Mouse (Mus musculus) testis, postnatal 14 days (tissue): ENCODE data around the gene Lypd6.

Experiments used
- DNase-seq: peaks from one replicate; pipeline ENCODE4 v3.0.0; 2021; ENCODE audit warnings: low spot score

Lypd6 gene

DNA sequence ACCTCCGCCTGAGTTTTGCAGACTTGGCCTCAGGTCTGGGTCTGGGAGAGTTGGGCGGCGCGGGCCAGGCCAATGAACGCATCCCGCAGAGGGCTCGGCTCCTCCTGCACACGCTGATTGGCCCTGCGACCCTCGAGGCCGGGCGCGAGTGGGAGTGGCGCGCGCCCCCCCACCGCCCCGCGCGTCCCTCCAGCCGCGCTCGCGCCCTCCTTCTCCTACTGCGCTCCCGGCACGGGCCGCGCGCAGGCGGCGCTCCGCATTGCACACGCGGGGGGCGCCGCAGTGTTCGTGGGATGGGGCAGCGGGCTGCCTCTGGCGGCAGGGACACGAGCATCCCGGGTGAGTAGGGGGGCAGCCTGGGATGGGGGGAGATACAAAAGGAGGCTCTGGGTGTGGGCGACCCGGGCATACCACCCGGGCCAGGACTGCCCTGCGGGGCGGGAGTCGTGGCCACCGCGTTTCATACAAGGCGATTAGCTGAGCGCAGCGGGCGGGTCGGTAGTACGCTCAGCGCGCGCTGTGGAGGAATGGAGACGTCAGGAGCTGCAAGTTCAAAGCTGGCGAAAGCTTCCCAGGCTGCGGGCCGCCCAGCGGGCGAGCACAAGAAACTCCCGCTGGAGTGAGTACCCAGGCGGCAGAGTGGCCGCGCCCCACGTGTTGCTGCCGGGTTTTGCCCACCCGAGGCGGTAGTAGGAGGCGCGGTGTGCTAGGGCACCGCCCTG is at the start of gene Lypd6:
Gene Lypd6 (plus strand): TSS at position 184 of the 722 bp plus-strand sequence.
- DNase-seq, result peak; percentile 68

DNA sequence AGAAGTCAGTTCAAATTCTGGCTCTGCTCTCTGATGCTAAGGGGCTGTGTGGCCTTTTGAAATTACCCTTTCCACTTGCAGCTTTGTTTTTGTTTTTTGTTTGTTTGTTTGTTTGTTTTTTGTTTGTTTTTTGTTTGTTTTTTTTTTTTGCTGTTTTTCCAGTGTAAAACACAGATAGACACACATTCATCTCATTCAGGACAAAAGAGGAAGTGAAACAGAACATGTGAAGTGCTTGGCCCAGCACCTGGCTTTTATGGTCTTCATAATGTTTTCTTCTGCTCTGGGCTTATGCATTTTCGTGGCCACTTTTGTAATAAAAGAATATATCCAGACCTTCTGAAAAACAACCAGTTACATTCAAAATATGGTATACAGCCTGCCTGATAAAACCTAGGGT is 46.8 kb upstream of the Lypd6 start:
- no peak for DNase-seq

DNA sequence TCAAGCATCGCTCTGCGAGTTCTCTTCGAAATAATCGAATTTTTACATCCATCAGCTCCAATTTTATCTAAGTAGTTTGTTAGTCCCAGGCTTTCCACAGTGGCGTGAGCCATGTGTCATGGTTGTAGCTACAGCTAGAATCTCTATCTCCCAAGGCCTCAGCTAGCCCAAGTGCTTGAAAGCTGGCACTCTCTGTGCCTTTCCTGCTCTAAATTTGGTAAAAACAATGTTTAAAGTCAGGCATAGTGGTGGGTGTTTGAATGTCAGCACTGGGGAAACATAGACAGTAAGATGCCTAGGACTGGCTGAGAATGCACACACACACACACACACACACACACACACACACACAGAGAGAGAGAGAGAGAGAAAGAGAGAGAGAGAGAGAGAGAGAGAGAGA is 40.7 kb upstream of the Lypd6 start:
- no peak for DNase-seq

DNA sequence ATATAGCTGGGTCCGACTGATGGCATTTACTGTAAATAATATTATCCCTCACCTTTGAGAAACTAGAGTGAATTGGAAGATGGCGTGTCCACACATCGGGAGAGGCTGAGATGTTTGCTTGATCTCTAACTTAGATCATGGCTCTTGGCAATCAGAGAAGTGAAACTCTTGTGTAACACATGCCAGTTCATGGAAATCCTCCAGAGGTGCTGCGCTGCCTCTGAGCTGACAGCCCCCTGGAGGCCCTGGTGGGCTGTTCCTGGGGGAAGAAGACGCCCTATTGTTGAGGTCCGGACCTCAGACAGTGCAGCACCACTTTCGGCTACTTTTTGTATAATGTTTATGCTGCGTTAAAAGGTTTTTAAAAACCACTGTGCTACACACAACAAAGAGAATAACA is 37.3 kb upstream of the Lypd6 start:
- no peak for DNase-seq

DNA sequence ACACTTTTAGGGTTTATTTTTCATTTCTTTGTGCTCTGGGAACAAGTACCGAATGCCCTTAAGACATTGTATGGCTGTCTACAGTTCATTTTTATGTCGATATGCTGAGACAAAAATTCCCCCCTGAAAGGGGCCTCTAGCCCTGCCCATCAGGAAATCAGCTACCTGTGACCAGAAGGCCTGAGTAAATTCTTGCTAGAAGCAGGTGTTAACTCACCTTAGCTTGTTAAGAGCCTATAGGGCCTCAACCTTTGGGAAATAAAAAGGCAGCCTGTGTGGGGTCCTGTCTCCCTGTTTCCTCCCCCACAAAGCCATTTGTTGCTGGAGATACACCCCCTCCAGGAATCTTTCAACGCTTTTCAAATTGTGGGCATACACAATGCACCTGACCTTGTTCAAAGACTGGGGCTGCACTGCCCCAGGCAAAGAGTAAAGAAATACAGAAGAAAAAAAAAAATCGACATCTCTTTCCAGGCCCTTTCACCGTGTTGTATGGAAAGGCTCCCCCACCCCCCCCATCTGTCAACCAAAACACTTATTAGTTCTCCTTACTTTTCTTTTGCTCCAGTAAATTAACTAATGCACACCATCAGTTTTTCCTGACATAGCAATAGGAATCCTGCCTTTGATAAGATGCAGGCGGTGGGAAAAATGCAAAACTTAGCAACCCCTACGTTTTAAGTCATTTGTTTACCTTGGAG is 21.9 kb upstream of the Lypd6 start:
- DNase-seq, result no peak

DNA sequence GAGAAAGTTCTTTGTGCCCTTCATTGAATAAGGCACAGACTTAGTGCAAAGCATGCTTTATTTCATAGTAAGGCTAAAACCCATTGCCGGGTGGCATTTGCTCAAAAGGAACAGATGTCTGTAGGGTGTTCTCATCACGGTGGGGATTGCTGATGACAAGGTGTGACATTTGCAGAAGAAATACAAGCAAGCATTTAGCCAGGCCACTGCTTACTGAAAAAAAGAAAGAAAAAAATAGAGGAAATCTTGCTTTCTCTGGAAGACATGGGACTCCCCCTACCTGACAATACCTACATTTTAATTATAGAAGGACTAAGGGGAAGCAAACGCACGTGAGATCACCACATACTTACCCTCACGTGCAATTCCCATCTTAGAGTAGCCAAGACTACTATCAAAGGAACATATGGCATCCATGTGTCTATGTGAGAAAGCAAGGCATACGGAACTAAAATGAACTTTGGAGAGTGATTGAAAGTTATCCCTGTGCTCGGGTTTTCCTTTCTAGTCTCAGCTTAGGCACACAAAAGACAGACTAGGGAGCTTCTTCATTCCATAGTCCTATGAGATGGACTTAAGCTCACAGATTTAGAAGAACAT is 21.3 kb upstream of the Lypd6 start:
- DNase-seq, result no peak

DNA sequence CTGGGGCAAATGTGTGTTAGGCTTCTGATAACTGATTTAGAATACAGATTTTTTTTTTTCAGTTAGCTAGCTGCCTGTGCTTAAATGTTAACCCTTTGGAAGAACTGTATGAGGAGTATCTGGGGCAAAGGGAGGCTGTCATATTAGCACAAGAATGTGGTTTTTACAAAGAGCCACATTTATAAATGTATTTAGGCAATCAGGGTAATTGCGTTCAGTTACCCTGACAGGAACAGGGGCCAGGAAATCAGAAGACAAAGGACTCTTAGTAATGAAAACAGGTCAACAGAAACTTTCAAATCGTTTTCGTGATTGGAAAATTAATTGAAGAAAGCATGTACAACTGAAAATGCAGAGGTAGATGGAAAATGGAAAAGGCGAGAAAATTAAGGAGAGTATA is 20.4 kb upstream of the Lypd6 start:
- DNase-seq, result no peak

DNA sequence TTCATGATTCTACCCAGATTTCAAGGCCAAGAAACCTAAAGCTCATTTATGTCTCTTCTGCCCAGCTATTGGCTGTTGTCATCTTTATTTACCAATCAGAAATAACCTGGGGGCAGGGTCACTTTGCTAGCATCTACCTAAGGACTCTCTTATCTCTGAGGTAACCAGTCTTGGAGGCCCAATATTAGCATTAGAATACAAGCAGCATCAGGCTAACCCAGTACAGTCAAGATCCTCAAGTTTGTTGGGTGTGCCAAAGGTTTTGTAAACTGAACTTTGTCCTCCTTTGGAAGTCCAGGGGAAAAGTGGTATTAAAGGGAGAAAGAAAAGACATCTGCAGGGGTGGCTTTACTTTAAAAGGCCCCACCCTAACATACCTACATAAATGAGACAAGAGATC is 17.8 kb upstream of the Lypd6 start:
- DNase-seq, result no peak

DNA sequence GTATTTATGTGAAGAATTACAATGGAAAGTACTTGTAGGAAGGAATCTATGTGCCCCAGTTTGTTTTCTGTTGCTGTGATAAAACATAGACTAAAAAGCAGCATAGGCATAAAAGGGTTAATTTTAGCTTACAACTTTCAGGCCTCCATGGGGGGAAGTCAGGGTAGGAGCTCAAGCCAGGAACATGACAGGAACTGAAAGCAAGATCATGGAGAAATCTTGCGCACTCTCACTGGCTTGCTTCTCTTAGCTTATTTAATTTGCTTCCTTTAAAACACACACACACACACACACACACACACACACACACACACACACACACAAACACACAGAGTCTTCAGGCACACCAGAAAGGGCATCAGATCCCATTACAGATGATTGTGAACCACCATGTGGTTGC is 12.3 kb upstream of the Lypd6 start:
- no peak for DNase-seq

DNA sequence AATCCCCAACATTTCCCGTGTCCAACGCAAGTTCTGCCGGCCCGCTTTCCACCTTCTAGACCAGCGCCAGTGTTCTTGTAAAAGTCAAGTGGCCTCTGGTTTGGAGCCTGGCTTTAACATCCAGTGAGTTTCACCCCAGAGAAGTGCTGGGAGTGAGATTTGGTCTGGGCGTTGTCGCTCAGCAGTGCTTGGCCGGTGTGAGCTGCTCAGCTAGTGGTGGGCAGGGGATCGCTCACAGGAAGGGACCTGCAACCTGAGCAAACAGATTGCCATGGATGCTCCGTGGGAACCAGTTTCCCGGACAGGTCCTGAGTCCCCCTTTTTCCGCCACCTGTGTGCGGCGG is 355 bp upstream of the Lypd6 start:
- DNase-seq, result no peak

DNA sequence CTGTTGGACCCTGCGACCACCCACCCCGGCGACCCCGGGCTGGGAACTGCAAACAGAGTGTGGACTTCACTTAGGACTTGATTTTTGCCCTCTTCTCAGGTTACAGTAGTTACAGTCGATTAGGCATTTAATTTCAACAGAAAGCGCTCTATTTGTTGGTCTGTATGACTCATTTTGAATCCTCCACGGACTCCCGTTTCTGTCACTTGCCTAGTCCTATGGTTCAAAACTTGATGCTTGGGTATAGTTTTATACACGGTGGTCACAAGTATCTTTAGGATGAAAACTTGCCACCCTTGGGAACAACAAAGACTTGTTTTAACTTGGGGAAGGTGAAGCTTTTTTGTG is 713 bp downstream of the Lypd6 start:
- no peak for DNase-seq

DNA sequence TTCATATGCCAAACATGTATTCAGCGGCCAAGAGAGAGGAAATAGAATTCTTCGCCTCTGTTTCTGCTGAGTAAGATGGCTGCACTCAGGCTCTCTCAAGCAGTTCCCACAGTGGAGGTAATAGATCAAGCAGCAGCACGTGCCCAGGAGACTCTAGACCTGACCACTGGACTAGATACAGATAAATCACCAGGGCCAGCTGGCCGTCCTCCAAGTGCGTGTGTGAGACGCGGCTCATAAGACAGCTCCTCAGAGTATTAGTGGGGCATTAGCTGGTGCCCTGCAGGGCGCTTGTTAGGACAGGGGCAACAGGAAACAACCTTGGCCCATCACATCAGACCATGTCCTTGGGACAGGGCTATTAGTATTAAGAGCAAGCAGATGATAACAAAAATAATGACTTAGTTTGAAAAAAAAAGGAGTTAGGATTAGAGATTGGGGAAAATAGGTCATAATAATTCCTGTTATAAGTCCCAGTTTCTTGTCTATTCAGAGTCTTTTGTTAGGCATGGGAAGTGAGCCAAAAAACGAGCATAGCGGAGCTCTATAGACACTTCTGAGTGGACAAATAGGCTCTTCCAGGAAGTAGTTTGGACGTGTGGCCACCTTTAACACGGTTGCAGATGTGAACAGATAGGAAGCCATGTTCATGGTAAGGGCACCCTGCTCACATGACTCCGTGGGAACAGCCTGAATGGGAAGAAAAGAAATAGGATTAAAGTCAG is 3.5 kb downstream of the Lypd6 start:
- DNase-seq, result no peak

DNA sequence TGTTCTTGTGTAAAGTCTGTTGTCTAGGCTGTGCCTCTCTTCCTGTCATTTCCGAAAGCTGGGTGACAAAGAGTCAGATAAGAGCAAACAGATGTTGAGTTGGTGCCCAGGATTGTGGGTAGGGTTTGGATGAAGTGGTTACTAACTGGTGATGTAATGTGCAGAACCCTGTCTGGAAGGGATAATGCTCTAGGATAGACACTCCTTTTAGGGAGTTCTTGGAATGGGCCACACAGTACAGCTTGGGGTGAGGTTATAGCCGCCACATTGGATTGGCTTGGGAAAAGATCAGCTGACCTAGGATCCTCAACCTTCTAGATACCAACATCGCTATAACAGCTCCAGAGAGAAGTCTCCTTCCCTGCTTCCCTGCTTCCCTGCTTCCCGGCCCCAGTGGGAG is 5.9 kb downstream of the Lypd6 start:
- no peak for DNase-seq

DNA sequence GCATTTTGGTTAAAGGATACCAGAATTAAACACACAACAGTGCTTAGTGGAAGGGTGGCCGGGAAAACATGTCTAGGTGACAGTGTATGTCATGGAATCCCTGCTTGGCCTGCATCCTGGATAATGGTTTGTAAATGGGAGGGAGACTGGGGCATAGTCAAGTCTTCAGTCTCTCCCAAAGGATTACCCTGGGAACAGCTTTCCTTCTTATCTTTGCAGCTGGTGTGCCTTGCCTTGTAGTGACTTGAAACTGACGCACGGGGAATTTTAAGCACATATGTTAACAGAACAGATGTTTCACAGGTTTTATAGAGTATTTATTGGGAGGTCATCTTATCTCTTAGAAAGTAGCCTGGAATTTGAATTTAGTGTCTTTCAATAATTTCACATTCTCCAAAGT is 18.5 kb downstream of the Lypd6 start:
- no peak for DNase-seq

DNA sequence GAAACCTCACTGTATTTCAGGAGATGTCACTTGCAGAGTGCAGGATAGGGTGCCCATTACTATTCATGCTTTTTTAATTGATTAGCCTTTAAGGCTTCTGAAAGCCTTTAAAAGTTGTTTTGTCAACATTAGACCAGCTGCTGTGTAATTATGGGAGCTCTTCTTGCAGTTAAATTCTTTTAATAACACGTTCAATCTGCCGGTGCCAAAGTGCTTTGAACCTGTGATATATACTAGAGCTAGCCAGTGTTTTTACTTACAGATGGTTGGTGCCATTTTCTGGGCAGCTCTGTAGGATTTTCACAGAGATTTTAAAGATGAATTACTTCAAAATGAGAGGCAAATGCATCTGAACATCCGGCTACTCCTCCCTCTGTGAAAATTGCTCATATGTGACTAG is 21.5 kb downstream of the Lypd6 start:
- no peak for DNase-seq

DNA sequence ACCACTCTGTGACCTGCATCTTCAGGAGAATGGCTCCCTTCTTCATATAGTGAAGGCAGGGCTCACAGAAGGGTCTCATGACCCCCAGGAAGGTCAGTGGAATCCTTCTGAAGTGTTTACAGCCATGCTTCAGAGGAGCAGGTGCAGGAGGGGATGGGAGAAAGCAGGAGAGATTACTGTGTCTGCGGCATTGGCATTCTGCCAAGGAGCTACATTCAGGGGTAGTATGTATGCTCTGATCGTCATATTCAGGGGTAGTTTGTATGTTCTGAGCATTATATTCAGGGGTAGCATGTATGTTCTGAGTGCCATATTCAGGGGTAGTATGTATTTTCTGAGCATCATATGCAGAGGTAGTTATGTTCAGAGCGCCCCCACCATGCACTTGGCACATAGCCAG is 30.1 kb downstream of the Lypd6 start:
- no peak for DNase-seq

DNA sequence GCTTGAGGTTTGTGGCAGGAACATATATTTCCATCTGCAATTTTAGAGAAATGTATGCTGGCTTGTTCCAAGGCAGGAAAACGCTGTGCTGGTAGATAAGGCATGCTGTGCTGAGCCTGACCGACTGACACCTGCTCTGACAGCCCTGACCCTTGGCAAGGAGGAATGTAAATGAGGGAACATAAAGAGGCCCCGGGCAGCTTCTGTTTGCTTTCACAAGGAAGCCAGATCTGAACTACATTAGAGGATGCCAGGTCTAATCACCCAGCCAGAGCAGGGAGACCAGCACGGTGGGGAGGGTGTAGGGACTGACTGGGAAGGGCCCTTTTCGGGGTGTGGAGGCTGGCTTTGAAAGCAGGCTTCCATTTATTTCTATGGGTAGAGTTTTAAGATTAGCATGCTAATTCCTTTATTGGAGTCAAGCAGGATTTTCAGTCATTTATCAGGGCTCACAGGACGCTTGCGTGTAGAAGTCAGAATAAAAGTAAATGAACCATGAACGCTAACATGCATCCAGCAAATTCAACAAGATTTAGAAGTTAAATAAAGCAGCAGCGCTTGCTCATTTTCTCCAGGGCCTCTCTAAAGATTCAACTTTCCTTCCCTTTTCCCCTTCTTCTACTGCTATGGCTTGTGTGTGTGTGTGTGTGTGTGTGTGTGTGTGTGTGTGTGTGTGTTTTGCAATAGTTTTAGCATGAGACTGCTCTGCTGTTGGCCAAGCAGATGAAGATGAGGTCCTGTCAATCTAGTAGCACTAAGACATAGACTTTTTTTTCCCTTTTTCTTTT is 34.3 kb downstream of the Lypd6 start:
- DNase-seq, result no peak

DNA sequence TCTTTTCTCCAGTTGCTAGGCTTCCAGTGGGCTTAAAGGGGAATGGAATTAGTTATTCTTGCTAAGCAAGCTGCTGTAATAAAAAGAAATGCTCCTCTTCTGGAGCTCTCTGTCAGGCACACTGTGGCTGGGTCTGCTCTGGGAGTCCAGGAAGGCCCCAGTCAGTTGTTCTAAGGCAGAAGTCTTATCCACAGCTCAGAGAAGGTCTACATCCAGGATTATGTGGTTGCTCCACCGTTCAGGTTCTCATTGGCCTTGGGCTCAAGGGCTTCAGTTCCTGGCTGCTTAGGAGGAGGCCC is 34.9 kb downstream of the Lypd6 start:
- DNase-seq, result no peak

DNA sequence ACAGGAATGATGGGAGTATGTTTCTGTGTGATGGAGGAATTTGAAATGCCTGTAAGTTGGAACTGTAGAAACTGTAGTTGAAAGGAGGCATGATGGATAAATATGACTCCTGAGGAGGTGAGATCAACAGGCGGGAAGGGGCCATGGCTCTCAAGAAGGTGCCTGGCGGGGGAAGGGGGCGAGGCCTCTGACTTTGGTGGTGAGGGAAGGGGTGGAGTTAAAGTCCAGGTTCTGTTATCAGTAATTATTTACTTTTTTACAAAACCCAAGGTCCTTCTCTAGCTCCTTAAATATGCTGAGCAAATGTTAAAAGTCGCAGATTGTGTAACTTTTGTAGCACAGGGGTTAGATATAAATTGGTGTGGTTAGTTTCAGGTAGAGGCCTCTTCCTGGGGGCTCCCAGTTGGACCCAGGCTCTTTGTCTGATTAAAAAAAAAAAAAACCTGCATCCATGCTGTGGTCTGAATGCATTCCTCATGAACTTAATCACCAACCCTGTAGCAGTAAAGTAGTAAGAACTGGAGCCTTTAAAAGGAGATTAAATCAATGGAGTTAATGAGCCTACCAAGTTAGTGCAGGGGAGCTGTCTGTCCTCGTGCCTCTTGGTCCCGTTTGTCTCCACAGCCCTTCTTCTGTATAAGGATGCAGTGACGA is 37.7 kb downstream of the Lypd6 start:
- no peak for DNase-seq

DNA sequence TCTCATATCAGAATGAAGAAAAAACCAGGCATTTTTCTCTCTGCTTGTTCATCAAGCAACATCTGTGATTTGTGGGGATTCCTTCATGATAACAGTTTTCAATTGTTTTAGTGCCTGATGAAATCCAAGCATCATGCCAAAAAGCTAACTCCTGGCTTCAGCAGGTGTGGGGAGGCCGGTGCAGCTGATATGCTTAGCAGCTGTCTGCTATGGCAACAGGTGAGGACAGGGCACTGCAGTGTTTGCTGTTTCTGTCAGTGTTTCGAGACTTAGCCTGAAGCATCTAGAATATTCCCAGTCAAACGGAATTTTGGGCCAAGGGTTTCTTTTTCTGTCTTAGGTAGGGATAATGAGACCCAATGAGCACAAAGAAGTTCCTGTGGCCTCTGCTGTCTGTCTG is 39.4 kb downstream of the Lypd6 start:
- DNase-seq, result no peak

DNA sequence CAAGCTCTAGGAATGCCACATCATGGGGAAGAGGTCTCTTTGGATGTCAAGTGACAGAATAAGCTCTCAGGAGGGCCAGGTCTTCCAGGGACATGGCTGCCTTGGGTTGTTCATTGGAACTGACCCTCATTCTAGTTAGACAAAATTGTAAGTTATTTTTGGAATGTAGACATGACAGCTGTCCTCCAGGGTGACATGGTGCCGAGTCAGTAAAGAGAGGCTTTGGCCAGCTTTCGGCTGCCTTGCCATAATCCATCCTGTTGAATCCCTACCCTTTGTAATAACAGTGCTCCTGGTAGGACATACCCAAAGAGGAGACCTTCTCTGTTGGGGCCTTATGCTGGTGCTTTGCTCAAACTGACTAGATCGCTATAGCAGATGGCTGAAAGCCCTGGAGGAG is 39.8 kb downstream of the Lypd6 start:
- DNase-seq, result no peak

DNA sequence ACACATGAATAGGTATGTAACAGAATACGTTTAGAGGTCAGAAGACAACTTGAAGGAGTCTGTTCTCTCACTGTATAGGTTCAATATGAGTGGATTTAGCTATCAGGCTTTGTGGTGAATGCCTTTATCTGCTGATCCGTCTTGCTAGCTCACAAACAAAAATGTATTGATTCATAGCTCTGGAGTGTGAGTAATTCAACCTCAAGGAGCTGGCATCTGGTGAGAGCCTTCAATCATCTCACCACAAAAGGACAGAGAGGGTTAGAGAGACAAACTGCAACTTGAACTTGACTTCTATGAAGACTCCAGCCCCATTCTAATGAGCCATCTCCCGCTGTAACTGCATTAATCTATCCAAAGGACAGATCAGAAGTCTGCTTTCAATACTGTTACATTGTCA is 40.6 kb downstream of the Lypd6 start:
- no peak for DNase-seq
